Mouse (Mus musculus) thymus, postnatal 10 days (tissue): ENCODE measurements around the gene Mta3.

Source experiments
- DNase-seq, 2 experiments: peaks; one replicate each; pipeline ENCODE4 v3.0.0; 2021; ENCODE audit warnings: low spot score in 2 of 2

The Mta3 gene

GRCm38 (mm10) chr17:83706116-83706593 lies at the start of gene Mta3:
TSS of gene Mta3 (plus strand) at chr17:83706163.
- DNase-seq: peak; percentile 58 to 75

- no peak for DNase-seq
Measured at GRCm38 (mm10) chr17:83657375-83657774, 48.6 kb upstream of the Mta3 start.

DNA sequence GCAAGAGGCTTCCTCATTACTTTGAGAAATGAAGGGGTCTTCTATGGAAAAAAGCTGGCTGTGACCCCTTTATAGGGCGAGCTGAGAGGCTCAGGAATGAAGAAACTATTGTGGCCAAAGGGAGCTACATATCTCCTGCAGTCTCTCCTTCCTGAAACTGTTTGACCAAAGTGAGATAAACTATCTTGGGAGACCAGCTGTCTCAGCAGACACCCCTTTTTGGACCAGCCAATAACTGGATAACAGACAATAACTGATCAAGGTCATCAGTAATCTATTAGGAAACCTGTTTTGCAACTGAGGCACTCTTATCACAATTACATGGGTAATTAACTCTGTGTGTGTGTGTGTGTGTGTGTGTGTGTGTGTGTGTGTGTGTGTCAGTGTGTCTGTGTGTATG lies 47.0 kb upstream of the Mta3 start:
- DNase-seq: no peak

DNA sequence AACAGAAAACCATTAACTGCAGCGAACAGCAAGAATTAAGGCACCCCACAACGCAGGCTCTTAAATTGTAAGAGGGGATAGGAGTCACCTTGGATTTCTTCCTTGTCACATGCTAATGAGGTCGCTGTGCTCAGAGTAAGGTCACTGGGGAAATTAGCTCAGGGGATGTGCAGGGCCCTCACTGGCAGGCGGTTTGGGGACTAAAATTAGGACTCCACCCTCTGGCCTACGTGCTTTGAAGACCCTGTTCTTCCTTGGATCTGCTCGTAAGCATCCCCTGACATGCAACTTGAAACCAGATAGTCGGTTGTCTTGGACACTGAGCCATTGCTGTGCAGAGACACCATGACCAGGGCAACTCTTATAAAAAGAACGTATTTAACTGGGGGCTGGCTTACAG lies 41.2 kb upstream of the Mta3 start:
- DNase-seq: no peak

DNA sequence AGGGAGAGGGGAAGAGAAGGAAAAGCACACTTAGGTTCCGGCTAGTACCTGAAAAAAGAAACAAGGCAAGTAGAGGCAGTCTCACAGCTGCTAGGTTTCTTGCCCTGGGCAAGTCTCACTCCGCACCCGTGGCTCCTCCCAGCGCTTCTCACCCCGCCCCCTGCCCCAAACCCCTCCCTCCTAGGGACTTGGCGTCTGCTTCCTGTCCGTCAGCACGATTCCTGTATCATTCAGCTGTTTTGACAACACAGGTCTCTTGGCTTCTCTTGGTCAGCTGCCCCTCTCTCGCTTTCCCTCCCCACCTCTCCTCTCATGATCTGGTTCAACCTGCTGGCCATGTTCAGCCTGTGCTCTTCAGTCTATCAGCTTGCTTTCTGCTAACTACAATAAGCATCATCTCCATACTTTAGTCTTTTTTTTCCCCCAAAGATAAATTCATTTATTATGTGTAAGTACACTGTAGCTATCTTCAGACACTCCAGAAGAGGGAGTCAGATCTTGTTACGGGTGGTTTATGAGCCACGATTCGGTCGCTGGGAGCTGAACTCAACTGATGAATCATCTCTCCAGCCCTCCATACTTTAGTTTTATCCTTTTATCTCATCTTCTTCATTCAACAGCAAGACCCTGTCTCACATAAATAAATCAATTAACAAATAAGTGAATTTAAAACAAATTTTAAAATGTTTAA lies 39.2 kb upstream of the Mta3 start:
- DNase-seq: no peak

GRCm38 (mm10) chr17:83667934-83668690 lies 37.9 kb upstream of the Mta3 start:
- no peak for DNase-seq

- no peak for DNase-seq
Measured at GRCm38 (mm10) chr17:83672685-83673084, 33.3 kb upstream of the Mta3 start.

DNA sequence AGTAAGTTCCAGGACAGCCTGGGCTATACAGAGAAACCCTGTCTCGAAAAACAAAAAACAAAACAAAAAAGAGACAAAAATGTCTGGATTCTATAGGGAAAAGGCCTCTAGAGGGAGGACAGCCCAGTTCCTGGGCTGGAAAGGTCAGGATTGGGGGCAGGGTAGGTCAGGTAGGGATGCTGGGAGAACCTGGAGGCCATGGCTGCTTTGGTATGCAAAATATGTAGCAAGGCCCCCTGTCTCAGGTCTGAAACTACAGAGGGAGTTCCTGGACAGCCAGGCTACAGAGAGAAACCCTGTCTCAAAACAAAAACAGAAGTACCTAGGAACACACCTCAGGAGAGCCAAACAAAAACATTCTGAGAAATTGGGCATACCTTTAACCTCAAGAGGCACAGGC lies 28.6 kb upstream of the Mta3 start:
- DNase-seq: no peak

DNA sequence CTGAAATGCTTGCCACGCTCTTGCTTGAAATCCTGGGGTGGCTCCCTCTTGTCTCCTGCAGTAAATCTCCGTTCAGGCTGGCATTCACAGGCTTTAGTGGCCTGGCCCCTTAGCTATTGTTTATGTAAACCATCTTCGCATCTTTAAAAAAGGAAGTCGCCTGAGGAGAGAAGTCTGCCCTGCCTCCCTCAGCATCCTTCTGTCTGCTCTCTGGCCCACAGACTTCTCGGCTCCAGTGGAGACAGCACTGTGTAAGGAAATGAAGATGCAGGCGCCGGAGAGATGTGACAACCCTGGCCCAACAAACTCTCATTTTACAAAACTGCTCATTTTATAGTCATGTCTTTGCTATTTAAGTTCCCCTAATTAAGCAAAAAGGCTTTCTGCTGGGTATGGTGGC lies 24.0 kb upstream of the Mta3 start:
- no peak for DNase-seq

- DNase-seq: no peak
Measured at GRCm38 (mm10) chr17:83684475-83684874, 21.5 kb upstream of the Mta3 start.

DNA sequence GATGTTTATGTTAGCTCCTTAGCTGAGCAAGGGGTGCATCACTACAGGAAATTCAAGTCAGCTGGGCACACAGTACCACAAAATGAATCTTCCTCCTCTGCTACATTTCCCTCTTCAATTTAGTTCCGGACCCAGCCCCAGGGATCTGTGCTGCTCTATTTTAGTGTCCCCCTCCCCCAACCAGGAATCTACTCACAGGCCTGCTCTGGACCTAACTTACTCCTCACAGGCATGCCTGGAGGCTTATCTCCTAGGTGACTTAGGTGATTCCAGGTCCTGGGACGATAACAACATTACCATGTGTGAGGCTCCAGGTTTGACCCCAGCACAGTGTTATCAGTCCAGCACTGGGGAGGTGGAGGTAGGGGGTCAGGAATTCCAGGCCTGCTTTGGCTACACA lies 15.5 kb upstream of the Mta3 start:
- peak; percentile 30 to 52 for DNase-seq

GRCm38 (mm10) chr17:83691379-83691778 lies 14.6 kb upstream of the Mta3 start:
- peak; percentile 59 to 63 for DNase-seq

DNA sequence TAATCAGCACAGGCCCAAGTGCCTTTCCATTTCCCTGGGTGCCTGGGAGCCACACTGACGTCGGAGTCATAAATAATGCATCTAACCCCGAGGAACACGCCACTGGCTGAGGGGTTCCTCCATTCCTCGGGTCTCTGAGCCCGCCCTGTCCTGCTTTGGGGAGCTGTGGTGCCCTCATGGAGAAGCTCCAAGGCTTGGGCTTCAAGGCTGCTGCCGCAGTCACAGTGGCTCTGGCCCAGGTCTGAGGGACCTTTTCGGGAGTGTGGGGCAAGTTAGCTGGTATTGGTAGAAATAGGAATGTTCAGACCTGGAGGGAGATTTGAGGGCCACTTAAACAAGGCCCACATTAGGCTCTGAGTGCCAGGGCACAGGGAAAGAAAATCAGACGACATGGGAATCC lies 12.0 kb upstream of the Mta3 start:
- DNase-seq: no peak

- peak; percentile 39 to 42 for DNase-seq
Measured at GRCm38 (mm10) chr17:83695785-83696184, 10.2 kb upstream of the Mta3 start.

DNA sequence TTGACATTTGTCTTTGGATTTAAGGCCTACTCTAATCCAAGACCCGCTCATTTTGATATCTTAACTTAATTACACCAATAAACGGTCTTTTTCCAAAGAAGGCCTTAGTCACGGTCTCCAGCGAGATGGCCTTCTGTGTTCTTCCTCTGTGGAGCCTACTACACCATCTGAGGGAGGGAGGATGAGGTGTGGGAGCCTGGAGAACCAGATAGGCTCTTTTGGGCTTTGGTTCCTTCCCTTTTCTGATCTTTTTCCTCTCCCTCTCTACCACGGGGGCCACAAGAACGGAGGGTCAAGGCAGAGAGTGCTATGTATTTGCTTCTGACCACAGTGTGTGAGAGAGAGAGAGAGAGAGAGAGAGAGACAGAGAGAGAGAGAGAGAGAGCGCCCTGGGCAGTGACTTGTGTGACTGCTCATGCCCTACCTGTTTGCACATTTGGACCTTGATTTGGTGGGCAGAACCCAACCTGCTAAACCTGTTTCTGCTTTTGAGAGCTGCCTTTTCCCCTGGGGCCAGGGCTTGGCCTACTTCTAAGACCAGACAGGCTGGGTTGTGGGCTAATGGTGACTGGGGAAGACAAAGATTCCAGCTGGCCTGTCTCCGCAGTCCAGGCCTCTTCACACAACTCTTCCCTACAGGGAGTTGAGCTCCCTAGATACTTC lies 6.8 kb upstream of the Mta3 start:
- DNase-seq: no peak

DNA sequence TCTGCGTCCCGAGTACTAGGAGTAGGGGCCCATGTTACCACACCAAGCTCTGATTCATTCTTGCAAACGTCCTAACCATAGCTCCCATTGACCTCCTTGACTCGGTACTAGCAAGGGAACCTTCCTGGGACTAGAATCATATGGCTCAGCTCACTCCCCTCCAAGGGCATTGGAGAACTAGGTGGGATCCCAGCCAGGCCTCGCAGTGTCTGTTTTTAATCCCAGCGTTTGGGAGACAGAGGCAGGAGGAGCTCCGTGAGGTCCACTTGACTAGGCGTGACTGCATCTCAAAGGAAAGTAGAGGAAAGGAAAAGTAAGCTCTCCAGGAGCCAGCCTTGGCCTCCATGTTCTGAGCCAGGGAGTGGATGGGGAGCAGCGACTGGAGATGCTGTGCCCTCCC lies 5.8 kb upstream of the Mta3 start:
- no peak for DNase-seq

DNA sequence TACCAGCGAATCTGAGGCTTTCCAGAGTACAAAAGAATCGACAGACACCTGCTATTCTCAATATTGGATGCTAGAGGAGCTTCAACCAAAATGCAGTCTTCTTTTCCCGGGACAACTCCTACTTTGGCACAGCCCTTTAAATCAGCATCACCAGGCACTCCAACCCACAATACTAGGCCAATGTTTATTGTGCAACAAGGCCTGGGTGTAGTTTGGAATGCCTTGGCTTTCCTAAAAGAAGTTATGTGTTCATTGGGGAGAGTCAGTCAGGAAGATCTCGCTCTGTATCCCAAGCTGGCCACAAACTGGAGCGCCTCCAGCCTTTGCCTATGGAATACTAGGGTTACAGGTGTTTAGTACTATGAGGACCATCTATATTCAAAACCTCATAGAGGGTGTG lies 1.5 kb upstream of the Mta3 start:
- no peak for DNase-seq

- peak; percentile 25 to 44 for DNase-seq
Measured at GRCm38 (mm10) chr17:83705352-83706115, 429 bp upstream of the Mta3 start.

DNA sequence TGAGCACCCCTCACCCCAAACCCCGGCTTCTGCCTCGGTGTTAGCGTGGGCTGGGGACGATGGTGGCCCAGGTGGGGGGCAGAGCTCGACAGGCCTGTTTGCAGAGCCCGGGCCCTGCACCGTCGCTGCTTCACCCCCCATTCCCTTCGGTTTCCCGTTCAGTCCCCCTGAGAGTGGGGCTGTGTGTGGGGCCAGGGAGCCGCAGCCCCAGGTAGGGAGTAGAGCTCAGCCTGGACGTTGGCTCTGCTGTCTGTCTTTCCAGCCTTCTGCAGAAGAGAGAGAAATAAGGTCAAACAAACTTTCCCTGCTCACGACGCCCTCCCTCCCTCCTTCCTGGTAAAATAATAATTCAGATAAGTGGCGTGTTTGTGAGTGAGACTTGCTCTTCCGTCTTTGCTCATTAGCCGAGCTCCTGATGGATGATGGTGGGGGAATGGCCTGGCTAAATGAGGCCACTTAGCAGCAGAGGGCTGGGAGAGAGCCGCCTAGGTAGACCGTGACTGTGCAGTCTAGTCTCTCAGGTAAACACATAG lies 697 bp downstream of the Mta3 start:
- peak; percentile 39 to 50 for DNase-seq

GRCm38 (mm10) chr17:83707372-83707771 lies 1.4 kb downstream of the Mta3 start:
- DNase-seq: peak in 1 of 2 experiments; percentile 23

GRCm38 (mm10) chr17:83707846-83708245 lies 1.9 kb downstream of the Mta3 start:
- peak; percentile 30 to 32 for DNase-seq

DNA sequence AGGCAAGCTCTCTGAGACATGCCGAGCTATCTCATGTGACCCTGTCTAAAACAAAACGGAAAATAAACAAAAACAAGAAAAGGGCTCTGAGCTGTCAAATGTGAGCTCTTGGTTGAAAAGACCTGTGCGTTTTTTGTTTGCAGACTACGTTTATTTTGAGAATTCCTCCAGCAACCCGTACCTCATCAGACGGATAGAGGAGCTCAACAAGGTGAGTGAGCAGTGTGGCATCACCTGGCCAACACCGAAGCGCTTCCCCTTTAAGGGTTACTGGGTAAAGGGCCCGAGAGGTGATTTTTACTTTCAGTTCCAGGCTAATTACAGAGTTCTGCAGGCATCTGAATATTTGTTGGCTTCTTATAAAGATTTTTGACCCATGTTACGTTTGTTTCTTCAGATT lies 2.3 kb downstream of the Mta3 start:
- no peak for DNase-seq
